Mouse (Mus musculus): ENCODE data around the gene Srrm3.

Srrm3 gene

GRCm38 (mm10) chr5:135806555-135807262 lies at the start of gene Srrm3:
TSS of gene Srrm3 (plus strand) at chr5:135806890.
- peak; percentile 78 to 88 for DNase-seq (ENCODE audit: low spot score in 2 of 2)

- DNase-seq (ENCODE audit: low spot score in 2 of 2): no peak
Observed at GRCm38 (mm10) chr5:135761881-135762280, 44.8 kb upstream of the Srrm3 start.

- peak in 1 of 2 experiments; percentile 44 for DNase-seq (ENCODE audit: low spot score in 2 of 2)
Observed at GRCm38 (mm10) chr5:135763526-135763925, 43.2 kb upstream of the Srrm3 start.

GRCm38 (mm10) chr5:135764971-135765370 lies 41.7 kb upstream of the Srrm3 start:
- DNase-seq (ENCODE audit: low spot score in 2 of 2): no peak

GRCm38 (mm10) chr5:135772519-135772918 lies 34.2 kb upstream of the Srrm3 start:
- no peak for DNase-seq (ENCODE audit: low spot score in 2 of 2)

- no peak for DNase-seq (ENCODE audit: low spot score in 2 of 2)
Observed at GRCm38 (mm10) chr5:135776546-135776945, 30.1 kb upstream of the Srrm3 start.

- no peak for DNase-seq (ENCODE audit: low spot score in 2 of 2)
Observed at GRCm38 (mm10) chr5:135777796-135778470, 28.8 kb upstream of the Srrm3 start, which contains the start of gene Styxl1. TSS of gene Styxl1 (minus strand) at chr5:135778385.

GRCm38 (mm10) chr5:135778471-135779445 lies 27.9 kb upstream of the Srrm3 start, which contains the start of gene Mdh2:
TSS of gene Mdh2 (plus strand) at chr5:135778480.
- peak; percentile 96 to 98 for DNase-seq (ENCODE audit: low spot score in 2 of 2)

GRCm38 (mm10) chr5:135780331-135780730 lies 26.4 kb upstream of the Srrm3 start:
- DNase-seq (ENCODE audit: low spot score in 2 of 2): no peak

- no peak for DNase-seq (ENCODE audit: low spot score in 2 of 2)
Observed at GRCm38 (mm10) chr5:135782901-135783300, 23.8 kb upstream of the Srrm3 start.

GRCm38 (mm10) chr5:135793996-135794858 lies 12.5 kb upstream of the Srrm3 start:
- peak; percentile 51 to 75 for DNase-seq (ENCODE audit: low spot score in 2 of 2)

- DNase-seq (ENCODE audit: low spot score in 2 of 2): no peak
Observed at GRCm38 (mm10) chr5:135794859-135795181, 11.9 kb upstream of the Srrm3 start.

- DNase-seq (ENCODE audit: low spot score in 2 of 2): no peak
Observed at GRCm38 (mm10) chr5:135799746-135800145, 6.9 kb upstream of the Srrm3 start.

- DNase-seq (ENCODE audit: low spot score in 2 of 2): no peak
Observed at GRCm38 (mm10) chr5:135800927-135801326, 5.8 kb upstream of the Srrm3 start.

- no peak for DNase-seq (ENCODE audit: low spot score in 2 of 2)
Observed at GRCm38 (mm10) chr5:135802641-135803040, 4.0 kb upstream of the Srrm3 start.

GRCm38 (mm10) chr5:135803135-135803534 lies 3.6 kb upstream of the Srrm3 start:
- no peak for DNase-seq (ENCODE audit: low spot score in 2 of 2)

- no peak for DNase-seq (ENCODE audit: low spot score in 2 of 2)
Observed at GRCm38 (mm10) chr5:135803676-135804075, 3.0 kb upstream of the Srrm3 start.

GRCm38 (mm10) chr5:135804735-135805134 lies 2.0 kb upstream of the Srrm3 start:
- DNase-seq (ENCODE audit: low spot score in 2 of 2): no peak

GRCm38 (mm10) chr5:135807263-135807637 lies 560 bp downstream of the Srrm3 start:
- no peak for DNase-seq (ENCODE audit: low spot score in 2 of 2)

GRCm38 (mm10) chr5:135812991-135813390 lies 6.3 kb downstream of the Srrm3 start:
- DNase-seq (ENCODE audit: low spot score in 2 of 2): no peak

- no peak for DNase-seq (ENCODE audit: low spot score in 2 of 2)
Observed at GRCm38 (mm10) chr5:135818491-135818890, 11.8 kb downstream of the Srrm3 start.

Data from spleen, postnatal 14 days (tissue).